10 mouse cellular contexts compared by ENCODE assay signal in the genomic region with DNA sequence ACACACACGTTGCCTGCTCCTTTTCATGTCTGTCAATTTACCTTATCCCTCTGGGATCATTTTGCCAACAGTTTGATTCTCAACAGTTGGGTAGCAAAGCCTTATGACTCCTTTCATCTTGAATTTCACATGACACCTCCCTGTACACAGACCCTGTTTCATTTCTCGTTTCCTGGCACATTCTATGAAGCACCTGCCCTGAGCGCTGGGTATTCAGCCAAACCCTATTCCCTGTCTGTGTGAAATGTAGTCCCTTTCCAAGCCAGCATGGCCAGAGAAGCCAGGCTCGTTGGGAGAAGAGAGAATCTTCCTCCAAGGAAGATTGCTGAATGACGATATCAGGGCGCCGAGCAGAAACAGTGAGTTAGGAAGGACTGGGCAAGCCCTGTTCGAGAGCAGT.
"Had no signal": no experiment of that assay in that cellular context is flagged by ENCODE, and none has a peak within 500 bp of the region (broad histone marks: within the 10 kb centered on the region; RNA-seq: fewer than 3 reads in every experiment).

No protein-coding gene starts in this region.

- DNase-seq: lung, adult 18-20 months; lung, embryonic 14.5 days; lung, postnatal 10 days; lung, postnatal 4 days; midbrain, embryonic 14.5 days; retina, postnatal 1 day; right cerebral cortex, postnatal 14 days; thymus, adult 2 months; thymus, postnatal 25 days; thymus, postnatal 4 days had no signal
